Mouse (Mus musculus) activated CD4-positive, CD25-positive, alpha-beta regulatory T cell, adult 4 months (primary cell): ENCODE results near the gene Rtf2. TPM values are rescaled to one million over a fixed set of nuclear protein-coding genes. Genes with fewer than 3 reads are reported as not detected.
A peak's percentile ranks its signal among the peaks of the same experiment; 100 is the strongest.

Experiments used
- ATAC-seq: one replicate; pipeline ENCODE4 v1.8.0; 2017
- polyA plus RNA-seq, 2 experiments: library from polyadenylated mRNA; unstranded; fragments of 100-300 nt; shearing (Covaris generic); gene quantifications; one replicate each; pipeline ENCODE4 v1.2.1; 2017

Gene Rtf2
- polyA plus RNA-seq, 2 experiments from 2014 or later = 99.4 to 120 TPM

DNA sequence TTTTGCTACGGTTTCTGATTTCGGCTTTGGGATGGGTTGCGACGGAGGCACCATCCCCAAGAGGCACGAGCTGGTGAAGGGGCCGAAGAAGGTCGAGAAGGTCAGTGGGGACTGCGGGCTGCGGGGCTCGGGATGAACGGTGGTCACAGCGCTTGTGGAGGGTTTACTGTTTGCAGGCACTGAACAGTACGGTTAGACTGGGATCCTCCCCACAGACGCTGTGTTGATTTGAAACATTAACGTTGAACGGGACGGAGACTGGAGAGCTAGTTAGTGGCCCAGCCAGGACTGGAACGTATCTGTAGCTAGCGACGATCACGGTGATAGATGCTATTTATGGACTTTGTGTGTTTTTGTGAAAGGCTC is 267 bp downstream of the Rtf2 start:
- peak; percentile 0 for ATAC-seq

DNA sequence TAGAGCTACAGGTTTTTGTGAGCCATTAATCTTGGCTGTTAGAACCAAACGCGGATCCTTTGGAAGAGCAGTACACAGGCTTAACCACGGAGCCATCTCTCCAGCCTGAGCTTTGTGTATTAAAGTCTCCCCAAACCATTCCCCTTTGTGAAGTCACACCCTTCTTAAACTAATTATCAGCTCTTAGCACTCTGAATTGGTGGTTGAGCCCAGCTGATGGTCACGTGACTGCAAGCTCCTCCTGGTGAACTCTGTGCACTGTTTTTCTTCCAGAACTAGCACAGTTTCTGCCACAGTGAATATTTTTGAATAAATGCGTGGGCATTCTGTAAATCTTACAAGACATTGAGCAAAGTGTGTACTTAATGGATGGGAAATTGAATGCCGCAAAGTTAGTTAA is 820 bp downstream of the Rtf2 start:
- ATAC-seq = no peak

DNA sequence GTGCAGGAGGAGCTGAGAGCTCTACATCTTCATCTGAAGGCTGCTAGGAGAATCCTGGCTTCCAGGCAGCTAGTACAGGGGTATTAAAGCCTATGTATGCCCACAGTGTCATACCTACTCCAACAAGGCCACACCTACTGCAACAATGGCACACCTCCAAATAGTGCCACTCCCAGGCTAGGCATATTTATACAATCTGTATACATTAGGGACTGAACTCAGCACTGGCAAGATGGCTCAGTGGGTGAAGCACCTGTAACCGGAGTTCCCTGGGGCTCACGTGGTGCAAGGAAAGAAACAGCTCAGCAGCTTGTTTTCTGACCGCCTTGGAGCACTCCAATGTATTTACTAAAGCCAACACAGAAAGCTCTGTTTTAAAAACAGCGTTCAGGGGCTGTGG is 5.3 kb downstream of the Rtf2 start:
- ATAC-seq = no peak

DNA sequence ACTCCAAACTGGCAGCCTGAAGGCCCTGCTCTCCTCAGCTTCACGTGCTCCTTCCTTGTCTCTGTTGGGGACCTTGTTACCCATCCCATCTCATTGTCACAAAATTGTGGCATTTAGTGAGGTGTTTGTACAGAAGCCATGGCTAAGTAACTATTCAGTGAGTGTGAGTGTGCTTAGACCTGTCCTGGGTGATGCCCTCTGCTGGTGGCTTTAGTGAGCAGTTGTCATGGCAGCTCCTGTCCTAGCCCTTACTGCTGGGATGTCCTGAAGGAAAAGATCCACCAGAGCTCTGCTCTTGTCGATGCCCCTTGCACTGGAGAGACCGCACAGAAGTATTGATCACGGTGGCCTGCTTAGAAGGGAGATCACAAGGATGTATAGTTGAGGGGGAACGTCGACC is 7.0 kb downstream of the Rtf2 start:
- ATAC-seq = peak; percentile 68

DNA sequence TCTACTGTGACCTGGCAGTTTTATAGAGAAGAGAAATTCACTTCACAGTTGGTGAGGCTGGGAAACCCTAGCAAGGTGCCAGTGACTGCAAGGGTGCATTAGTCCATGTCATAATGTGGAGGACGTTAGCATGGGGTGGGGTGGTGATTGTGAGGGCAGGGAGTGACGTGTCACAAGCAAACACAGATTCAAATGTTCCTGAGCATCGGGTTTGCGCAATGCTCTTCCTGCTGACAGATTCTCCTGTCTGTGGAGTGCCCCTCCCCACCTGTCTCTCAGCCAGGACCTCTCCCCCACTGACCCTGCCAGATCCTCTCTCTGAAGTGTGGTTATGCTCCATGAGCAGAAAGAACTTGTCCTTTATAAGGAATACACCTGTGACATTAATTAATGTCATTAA is 8.0 kb downstream of the Rtf2 start:
- ATAC-seq = no peak

DNA sequence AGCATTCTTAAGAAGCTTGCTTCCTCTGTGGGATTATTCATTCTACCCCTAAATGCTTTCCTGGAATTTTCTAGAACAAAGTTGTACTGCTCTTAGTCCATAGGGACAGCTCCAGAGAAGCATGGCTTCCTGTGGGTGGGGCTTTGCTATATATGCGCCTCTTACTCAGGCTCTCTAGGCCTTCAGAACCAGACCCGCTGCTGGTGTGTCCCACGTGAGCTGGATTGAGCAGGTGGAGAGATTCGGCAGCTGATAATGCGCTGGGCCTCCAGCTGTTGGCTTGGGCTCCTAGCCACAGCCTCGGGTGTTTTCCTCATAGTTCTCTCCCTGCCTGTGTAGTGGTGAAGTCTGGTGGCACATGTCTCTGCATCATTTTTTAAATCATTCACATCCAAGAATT is 10.3 kb downstream of the Rtf2 start:
- ATAC-seq = no peak

DNA sequence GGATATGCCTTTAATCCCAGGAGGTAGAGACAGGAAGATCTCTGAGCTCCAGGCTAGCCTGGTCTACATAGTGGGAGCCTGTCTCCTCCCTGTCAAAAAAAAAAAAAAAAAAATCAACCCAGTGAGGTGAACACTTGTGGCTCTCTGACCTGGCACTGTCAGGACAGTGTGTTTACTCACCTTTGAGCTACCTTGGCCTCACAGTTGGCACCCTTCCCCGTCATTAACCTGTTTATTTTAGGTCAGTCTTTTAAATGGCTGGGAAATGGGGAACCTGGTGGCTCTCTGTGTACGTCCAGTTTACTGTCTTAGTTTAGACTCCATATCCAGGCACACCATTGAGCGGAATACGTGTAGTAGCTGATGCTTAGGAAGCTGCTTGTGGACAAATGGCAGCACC is 11.7 kb downstream of the Rtf2 start:
- ATAC-seq = no peak

DNA sequence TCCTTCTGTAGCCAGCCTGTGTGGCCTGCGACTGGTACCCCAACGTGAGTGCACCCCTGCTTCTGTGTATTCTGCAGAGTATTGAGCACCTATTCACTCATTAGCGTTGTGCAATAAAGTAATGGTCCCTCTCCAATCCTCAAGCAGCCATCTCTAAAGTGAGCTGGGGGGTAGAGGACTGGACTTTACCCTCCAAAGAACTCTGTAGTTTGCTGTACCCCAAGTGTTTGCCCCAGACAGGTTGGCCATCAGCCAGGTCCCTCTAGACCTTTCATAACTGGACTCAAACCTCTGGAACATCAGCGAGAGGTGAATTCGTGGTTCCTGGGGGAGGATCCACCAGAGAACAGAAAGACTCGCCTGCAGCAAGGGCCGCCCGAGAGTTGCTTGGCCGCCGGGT is 12.1 kb downstream of the Rtf2 start:
- ATAC-seq = no peak

DNA sequence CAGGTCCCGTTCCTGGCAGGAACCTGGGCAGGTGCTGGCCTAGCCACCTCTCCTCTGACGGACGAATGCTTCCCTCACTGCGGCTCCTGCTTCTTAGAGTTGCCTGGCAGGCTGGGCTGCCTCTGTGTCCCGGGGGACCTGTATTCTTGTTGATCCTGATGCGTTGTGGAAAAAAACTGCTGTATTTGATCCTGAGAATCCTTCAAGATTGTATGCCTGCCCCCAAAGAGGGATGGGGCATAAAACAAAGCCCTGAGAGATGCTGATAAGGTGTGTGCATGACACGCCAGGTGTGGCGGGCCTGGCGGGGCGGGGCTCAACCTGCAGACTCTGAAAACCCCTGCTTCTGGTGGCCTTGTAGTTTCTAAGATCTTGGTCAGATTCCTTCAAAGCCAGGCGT is 18.1 kb downstream of the Rtf2 start, which contains the start of gene Gcnt7:
Gene Gcnt7 (minus strand): TSS at position 101 of the 400 bp plus-strand sequence.
- no peak for ATAC-seq

DNA sequence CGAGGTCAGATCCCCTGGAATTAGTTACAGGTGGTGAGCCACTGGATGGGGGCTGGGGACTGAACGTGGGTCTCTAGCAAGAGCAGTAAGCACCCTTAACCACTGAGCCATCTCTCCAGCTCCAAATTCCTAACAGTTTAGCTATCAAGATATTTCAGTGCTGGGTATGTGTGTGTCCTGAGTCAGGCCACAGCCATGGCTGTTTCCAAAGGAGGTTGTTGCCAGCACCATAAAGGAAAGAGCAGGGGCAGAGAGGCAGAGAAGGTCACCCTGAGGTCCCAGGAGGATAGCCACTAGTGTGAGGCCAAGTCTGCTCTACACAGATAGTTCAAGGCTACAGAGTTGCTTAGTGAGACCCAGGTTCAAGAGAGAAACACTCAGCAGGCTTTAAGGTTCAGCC is 20.3 kb downstream of the Rtf2 start:
- no peak for ATAC-seq

DNA sequence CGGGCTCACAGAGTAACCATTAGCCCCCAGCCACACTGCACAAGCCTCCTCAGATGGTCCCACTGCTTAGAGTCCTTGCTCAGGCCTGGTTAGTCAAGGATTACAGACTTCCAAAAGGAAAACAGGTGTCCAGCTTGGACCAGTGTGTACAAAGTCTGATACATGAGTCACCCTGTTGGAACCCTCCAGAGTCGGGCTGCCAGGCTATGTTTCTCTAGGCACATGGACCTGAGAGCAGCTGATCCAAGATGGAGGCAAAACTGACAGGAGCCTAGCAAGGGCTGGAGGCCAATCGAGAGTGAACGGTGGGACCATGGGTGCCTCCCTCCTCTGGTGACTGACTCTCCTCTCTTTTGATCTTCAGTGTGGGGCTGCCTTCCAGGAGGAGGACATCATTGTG is 22.5 kb downstream of the Rtf2 start:
- no peak for ATAC-seq

DNA sequence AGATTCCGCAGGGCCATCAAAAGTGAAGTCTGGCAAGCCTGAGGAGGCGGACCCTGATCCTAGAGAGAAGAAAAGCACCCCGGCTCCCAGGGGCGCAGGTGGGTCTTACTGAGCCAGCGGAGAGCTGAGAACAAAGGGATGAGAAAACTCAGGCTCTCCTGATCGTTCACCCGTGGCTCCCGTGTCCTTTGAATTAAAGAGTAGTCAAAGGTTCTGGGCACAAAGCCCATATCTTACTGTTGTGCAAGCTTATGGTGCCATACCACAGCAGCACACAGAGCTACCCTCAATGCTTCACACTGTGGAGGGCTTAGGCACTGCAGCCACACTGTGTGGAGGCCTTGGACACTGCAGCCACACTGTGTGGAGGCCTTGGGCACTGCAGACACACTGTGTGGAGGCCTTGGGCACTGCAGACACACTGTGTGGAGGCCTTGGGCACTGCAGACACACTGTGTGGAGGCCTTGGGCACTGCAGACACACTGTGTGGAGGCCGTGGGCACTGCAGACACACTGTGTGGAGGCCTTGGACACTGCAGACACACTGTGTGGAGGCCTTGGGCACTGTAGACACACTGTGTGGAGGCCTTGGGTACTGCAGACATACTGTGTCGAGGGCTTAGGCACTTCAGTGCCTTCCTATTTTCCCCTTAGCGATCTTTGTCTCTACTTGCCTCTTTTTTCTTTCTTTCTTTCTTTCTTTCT is 26.2 kb downstream of the Rtf2 start:
- no peak for ATAC-seq

DNA sequence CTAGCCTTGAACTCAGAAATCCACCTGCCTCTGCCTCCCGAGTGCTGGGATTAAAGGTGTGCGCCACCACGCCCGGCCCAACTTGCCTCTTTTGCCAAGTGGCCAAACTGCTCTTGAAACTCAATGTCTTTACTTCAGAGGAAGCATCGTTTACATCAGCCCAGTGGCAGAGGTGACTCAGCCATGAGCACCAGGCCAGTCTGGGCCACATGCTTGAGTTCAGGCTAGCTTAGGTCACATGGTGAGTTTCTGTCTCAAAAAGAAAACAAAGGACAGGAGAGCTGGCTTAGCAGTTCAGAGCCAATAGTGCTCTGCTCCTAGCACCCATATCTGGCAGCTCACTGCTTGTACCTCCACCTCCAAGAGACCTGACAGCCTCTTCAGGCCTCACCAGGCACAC is 26.9 kb downstream of the Rtf2 start:
- ATAC-seq = no peak

DNA sequence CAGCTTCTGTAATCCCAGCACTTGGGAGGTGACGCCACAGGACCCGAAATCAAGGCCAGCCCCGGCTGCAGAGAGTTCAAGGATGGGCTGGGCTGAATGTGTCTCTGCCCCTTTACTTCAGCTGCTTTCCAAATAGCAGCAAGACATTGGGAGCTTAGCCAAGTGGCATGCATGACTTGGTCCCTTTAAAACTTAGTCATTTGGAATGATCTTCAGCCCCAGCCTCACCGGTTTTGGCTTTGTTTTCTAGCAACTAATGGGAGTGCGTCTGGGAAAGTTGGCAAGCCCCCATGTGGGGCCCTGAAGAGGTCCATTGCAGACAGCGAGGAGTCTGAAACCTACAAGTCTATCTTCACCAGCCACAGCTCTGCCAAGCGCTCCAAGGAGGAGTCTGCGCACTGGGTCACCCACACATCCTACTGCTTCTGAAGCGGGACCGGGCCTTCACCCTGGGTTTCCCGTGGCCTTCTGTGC is 28.0 kb downstream of the Rtf2 start:
- ATAC-seq = no peak

DNA sequence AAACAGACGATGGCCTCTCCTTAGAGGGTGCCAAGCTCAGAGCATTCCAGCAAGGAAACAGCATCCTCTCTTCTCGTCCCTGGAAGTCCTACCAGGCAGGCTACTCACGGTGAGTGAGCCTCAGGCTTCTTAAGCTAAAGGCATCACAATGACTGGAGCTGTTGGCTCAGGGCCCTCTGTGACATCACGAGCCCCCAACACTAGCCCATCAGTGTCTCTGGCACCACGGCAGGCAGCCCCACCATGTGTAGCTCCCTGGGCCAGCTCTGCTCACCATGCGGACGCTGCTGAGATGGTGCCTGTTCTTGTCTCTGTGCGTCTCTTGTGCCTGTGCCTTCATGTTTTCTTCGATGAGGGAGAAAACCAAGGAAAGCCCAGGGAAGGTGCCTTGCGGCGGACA is 32.0 kb downstream of the Rtf2 start, which contains the start of gene Fam209:
Gene Fam209 (plus strand): TSS at position 203 of the 400 bp plus-strand sequence.
- ATAC-seq = no peak

DNA sequence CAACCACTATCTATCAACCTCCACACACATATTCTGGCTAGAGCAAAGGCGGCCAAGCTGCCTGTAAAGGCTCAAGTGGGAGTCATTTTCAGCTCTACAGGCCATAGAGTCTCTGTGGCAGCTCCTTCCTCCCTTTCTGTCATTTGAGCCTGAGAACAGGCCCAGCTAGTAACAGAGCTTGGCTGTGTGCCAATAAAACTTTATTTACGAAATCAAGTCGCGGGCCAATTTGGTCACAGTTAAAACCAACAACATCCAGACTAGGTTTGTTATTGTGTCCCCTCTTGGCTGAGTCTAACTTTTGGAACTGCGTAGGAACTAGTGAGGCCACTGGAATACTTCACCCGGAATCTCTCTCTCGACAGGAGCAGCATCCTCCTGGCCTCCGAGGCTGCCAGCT is 33.2 kb downstream of the Rtf2 start:
- no peak for ATAC-seq

DNA sequence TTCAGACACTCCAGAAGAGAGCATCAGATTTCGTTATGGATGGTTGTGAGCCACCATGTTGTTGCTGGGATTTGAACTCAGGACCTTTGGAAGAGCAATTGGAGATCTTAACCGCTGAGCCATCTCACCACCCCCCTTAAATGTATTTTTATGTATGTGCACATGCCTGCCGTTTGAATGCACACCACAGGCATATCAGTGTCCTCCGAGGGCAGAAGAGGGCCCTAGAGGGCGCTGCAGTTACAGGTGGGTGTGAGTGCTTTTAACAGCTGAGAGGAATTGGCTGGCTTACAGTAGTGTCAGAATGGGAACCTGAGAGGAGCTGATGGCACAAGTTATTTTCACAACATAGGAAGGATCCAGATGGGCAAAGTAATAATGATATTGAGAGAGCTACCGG is 34.6 kb downstream of the Rtf2 start:
- ATAC-seq = no peak

DNA sequence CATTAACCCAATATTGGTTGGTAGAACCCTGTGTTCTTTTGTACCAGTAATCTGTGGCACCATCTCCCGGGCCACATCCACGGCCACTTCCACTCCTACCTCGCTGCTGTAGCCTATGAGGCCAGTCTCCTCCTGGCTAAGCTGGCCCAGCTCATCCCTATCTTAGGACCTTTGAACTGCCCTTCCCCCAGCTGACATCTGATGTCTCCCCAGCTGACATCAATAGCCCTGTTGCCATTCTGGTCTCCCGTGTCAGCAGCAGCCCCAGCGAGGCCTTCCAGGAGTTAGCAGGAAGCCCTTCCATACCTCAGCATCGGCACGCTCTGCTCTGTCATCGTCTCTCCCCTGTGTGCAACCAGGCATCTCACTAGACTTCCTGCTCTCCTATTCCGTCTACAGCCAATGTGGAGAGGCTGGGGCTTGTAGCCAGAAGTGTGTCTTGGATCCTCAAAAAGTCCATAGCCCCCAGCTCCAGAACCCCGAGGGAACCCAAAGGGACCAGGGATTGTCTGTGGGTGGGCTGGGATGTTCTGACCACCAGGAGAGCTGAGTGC is 36.4 kb downstream of the Rtf2 start:
- peak; percentile 24 for ATAC-seq

DNA sequence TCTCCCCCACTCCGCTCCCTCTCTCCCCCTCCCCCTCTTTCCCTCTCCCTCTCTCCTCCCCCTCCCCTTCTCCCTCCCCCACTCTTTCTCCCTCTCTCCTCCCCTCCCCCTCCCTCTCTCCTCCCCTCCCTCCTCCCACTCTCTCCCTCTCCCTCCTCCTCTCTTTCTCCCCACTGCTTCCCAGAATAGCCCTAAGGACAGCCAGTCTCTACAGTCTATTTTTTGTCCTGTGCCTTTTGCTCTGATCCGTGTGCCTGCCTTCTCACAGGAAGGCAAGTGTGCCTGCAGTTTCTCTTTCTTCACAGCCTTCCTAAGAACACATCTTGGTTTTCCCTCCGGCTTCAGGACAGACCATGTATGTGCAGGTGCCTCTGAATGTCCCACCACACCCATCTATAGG is 37.0 kb downstream of the Rtf2 start:
- ATAC-seq = no peak

DNA sequence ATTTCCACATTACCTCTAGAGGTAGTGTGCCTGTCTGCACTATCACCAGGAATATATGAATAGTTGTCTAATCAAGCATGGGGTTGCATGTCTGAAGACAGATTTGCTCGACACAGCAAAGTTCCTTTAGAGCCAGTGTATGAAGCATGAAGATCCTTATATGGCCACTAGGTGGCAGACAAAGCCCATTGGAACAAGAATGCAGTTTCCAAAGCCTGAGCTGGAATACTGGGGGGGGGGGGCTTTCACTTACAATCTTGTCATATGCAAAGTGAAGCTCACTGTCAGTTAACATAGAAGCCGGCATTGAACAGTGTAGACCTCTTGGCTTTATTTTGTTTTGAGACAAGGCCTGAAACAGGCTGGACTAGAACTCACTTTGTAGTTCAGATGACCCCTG is 37.5 kb downstream of the Rtf2 start:
- peak; percentile 29 for ATAC-seq

DNA sequence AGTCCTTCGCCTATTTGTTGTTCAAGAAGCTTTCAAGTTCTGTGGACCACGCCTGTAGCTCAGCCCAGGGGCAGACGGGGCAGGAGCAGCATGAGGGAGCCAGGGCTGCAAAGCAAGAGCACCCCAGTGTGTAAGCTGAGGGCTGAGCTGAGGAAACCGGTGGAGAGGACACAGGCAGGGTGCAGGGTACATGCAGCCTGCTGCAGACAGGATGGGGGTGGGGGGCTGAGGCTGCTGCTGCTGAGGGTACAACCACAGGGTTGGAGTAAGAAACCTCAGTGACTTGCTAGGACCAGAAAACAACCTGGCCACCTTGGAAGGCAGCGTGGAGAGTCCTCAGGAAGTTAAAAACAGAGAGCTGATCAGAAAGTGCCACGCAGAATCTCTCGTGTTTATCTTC is 39.9 kb downstream of the Rtf2 start:
- no peak for ATAC-seq

DNA sequence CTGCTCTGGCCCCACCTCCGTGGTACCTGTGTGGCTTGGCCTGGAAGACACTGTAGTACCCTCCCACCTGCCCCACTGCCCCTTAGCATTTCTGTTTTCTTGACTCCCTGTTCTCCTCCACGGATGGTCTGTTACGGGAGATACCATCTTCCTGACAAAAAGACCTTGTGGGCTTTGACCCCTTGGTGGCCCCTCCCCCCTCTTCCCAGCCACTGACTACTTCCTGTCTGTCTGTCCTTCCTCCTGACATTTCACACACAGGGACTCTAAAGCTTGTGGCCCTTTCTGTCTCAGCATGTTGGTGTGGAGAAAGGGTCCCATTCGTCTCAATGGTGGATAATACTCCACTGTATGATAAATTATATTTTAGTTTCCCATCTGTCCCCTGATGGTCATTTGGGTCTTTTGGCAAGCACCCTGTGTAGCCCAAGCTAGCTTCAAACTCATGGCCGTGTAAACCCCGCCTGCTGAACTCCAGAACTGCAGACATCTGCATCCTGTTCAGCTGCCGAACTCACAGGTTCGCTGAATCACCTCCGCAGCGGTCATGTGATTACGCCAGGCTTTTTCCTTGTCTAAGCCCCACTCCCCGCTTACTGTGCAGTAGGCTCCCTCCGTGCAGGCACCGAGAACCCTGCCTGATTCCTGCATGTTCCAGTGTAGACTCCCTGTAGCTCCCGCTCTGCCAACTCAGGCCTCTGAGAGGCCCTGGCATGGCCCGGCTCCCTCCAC is 41.5 kb downstream of the Rtf2 start:
- ATAC-seq = no peak

DNA sequence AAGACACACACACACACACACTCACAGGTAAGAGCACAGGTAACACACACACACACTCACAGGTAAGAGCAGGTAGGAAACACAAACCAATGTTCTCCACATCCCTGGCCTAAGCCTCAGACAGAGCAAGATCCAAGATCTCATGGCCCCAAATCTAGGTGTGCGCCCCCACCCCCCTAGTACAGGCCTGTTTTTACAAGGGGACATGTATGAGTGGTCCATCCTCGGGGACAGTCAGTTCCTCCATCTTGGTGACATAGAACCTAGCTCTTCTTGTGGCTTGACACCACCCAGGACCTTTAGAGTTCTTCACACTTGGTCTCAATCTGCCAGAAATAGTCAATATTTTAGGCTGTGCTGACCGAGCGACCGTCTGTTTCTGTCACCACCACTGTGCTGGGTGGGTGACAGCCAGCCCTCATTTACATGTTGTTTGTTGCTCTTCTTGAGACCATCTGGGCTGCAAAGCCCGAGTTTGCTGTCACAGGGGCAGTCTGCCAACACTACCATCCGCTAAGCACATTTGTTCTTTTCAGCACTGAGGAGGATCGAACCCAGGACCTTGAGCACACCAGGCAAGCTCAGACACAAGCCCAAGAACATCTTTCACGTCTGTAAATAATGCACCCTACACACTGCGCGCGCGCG is 43.5 kb downstream of the Rtf2 start:
- no peak for ATAC-seq
